In the genomic region with DNA sequence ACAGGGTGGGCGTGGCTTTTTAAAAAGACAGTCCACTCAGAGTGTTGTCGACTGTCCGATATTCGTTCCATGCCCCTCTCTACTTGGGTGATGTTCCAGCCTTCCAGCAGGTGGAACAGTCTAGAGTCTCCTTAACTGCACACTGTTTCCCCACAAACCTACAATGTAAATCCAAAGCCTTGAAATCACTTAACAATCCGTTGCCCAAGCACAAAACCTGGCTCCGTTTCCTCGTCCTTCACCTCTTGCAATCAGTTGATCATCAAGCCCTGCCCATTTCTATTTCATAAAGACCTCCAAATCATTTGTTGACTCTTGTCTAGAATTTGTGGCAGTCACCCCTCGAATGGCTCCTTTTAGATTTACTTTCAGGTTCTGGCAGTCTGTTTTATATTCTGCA, we compare ENCODE assay signal across 8 mouse cellular contexts. TPM values are rescaled to one million over a fixed set of nuclear protein-coding genes. Genes with fewer than 3 reads are reported as not detected.
DNase-seq lines count a peak whose midpoint lies in the region; ATAC-seq and TF ChIP-seq lines count a peak whose summit lies in the region.

No protein-coding gene starts in this region.

- H3K4me3 ChIP-seq in kidney, embryonic 14.5 days (ENCODE audit: low read length) = peak overlapping the region; percentile 66; the same call in 1 of the 2 replicates
- H3K4me3 ChIP-seq in bone marrow macrophage, adult 2 months (ENCODE audit: insufficient read depth, low read length) = peak overlapping the region; percentile 76; the same call in 1 of the 2 replicates
- H3K4me3 ChIP-seq in hindbrain, embryonic 10.5 days = peak overlapping the region; percentile 80
- H3K4me3 ChIP-seq in midbrain, embryonic 14.5 days (replicated peaks; ENCODE audit: low read depth, low read length) = peak overlapping the region; percentile 72; the same call in 1 of the 2 replicates

- peaks cover 5% of the 10 kb centered on the region; the same call in 1 of the 2 replicates for H3K36me3 ChIP-seq in kidney, embryonic 14.5 days (ENCODE audit: control insufficient read depth, insufficient read depth, low read length)
- H3K36me3 ChIP-seq in hindbrain, embryonic 10.5 days = peaks cover 21% of the 10 kb centered on the region
- peaks cover 11% of the 10 kb centered on the region for H3K36me3 ChIP-seq in midbrain, embryonic 14.5 days (ENCODE audit: control insufficient read depth, insufficient read depth, low read length)

- TF ChIP-seq CTCF in bone marrow macrophage, adult 2 months (IDR thresholded peaks at IDR 0.05; ENCODE audit: low read depth, low read length) = no peak

- no peak for ATAC-seq in kidney, embryonic 14.5 days (ENCODE audit: low FRiP score, low TSS enrichment)
- no peak for ATAC-seq in midbrain, embryonic 14.5 days (ENCODE audit: low FRiP score, low TSS enrichment)

- intact Hi-C loops in left cerebral cortex, postnatal 14 days (cut with DNase I) = no loop called here

- H3K27ac ChIP-seq in kidney, embryonic 14.5 days (ENCODE audit: low read depth, low read length) = no peak overlapping the region
- no peak overlapping the region for H3K27ac ChIP-seq in bone marrow macrophage, adult 2 months (ENCODE audit: insufficient read depth, low read depth, low read length)
- H3K27ac ChIP-seq in hindbrain, embryonic 10.5 days = peak overlapping the region; percentile 0; the same call in 1 of the 2 replicates
- no peak overlapping the region for H3K27ac ChIP-seq in midbrain, embryonic 14.5 days (replicated peaks; ENCODE audit: low read depth, low read length)

- H3K9ac ChIP-seq in kidney, embryonic 14.5 days (ENCODE audit: low read depth, low read length) = no peak overlapping the region; the same call in 1 of the 2 replicates
- H3K9ac ChIP-seq in midbrain, embryonic 14.5 days (replicated peaks; ENCODE audit: low read length) = no peak overlapping the region

- H3K4me1 ChIP-seq in kidney, embryonic 14.5 days (ENCODE audit: control insufficient read depth, insufficient read depth, low read length) = no peaks in the 10 kb centered on the region
- peaks cover 10% of the 10 kb centered on the region for H3K4me1 ChIP-seq in bone marrow macrophage, adult 2 months (ENCODE audit: control insufficient read depth, insufficient read depth, low read length)
- H3K4me1 ChIP-seq in hindbrain, embryonic 10.5 days (replicated peaks) = peaks cover 12% of the 10 kb centered on the region; the same call in 1 of the 2 replicates
- H3K4me1 ChIP-seq in midbrain, embryonic 14.5 days (ENCODE audit: control insufficient read depth, insufficient read depth, low read length) = 0 out of 2 replicates have a peak, but pooled peaks cover 2% of the 10 kb centered on the region

- no peak for DNase-seq in kidney, adult 8-10 months
- no peak for DNase-seq in hindbrain, embryonic 10.5 days (ENCODE audit: low spot score)
- no peak for DNase-seq in midbrain, embryonic 14.5 days
- no peak for DNase-seq in adipocyte (ENCODE audit: low spot score)
- DNase-seq in left cerebral cortex, postnatal 14 days (ENCODE audit: low spot score in 2 of 2) = no peak
- no peak for DNase-seq in gastrocnemius, postnatal 25 days

- H3K27me3 ChIP-seq in kidney, embryonic 14.5 days (ENCODE audit: control insufficient read depth, insufficient read depth, low read length) = no peaks in the 10 kb centered on the region
- H3K27me3 ChIP-seq in hindbrain, embryonic 10.5 days (ENCODE audit: insufficient read depth, poor library complexity, severe bottlenecking) = no peaks in the 10 kb centered on the region
- no peaks in the 10 kb centered on the region for H3K27me3 ChIP-seq in midbrain, embryonic 14.5 days (ENCODE audit: control insufficient read depth, insufficient read depth, low read length)

- peak overlapping the region; percentile 53; the same call in 1 of the 2 replicates for H3K4me2 ChIP-seq in kidney, embryonic 14.5 days (replicated peaks; ENCODE audit: low read depth, low read length)
- peak overlapping the region; percentile 64 for H3K4me2 ChIP-seq in midbrain, embryonic 14.5 days (ENCODE audit: low read length)

- H3K9me3 ChIP-seq in kidney, embryonic 14.5 days (ENCODE audit: control insufficient read depth, low read length) = no peaks in the 10 kb centered on the region
- H3K9me3 ChIP-seq in hindbrain, embryonic 10.5 days = no peaks in the 10 kb centered on the region
- H3K9me3 ChIP-seq in midbrain, embryonic 14.5 days (ENCODE audit: control insufficient read depth, low read length) = no peaks in the 10 kb centered on the region

- no peak for TF ChIP-seq POLR2A in bone marrow macrophage, adult 2 months (IDR thresholded peaks at IDR 0.05; ENCODE audit: borderline replicate concordance, low read depth, low read length)

- 91% methylated on average over 8 of the region's 8 CpGs for WGBS in kidney, embryonic 14.5 days
- WGBS in hindbrain, embryonic 10.5 days = 91% methylated on average over 8 of the region's 8 CpGs
- 89% methylated on average over 8 of the region's 8 CpGs for WGBS in midbrain, embryonic 14.5 days

RNA-seq across cellular contexts. Expression of gene Agk, which starts 1.4 kb away (rescaled TPM):
- polyA plus RNA-seq in kidney, embryonic 14.5 days (2014; fragmentation: Nextera tagmentation; extraction: Ambion mirVana) = 47.3 and 56.0 TPM in 2 replicates
- 8.1 and 10.1 TPM in 2 replicates for polyA plus RNA-seq in bone marrow macrophage, adult 2 months (2012; ENCODE audit: insufficient read depth, insufficient read length, missing spikeins)
- 41.9 and 44.8 TPM in 2 replicates for polyA plus RNA-seq in hindbrain, embryonic 10.5 days (2016; fragmentation: Nextera tagmentation; extraction: Ambion mirVana)
- 55.7 and 59.4 TPM in 2 replicates for polyA plus RNA-seq in midbrain, embryonic 14.5 days (2014; fragmentation: Nextera tagmentation; extraction: Ambion mirVana)
- total RNA-seq in left cerebral cortex, postnatal 14 days (2021) = 10 to 100 TPM; 50.7 to 51.6 TPM
- 1 to 10 TPM; 7.3 to 7.8 TPM for total RNA-seq in gastrocnemius, postnatal 25 days (2021)
